Mouse (Mus musculus) frontal cortex, postnatal 36 days (tissue): ENCODE measurements around the gene Gm3072.
"Not testable (repeated sequence)": the region's sequence is repeated elsewhere in the genome, so short reads cannot be mapped to it uniquely, and the experiment has no call there.

ENCODE experiments used
- DNase-seq, 2 experiments: peaks; one replicate each; pipeline ENCODE4 v3.0.0; 2022; ENCODE audit warnings: low spot score in 2 of 2

Gene Gm3072

GRCm38 (mm10) chr14:41624512-41624911, at the start of gene Gm3072:
Gm3072 (minus strand) TSS chr14:41624612.
- not testable (repeated sequence) for DNase-seq

- not testable (repeated sequence) for DNase-seq
Observed at GRCm38 (mm10) chr14:41648176-41648575, 23.8 kb upstream of the Gm3072 start.

GRCm38 (mm10) chr14:41646387-41646786, 22.0 kb upstream of the Gm3072 start, which contains the start of gene Gm3676:
Gm3676 (minus strand) TSS chr14:41646487.
- not testable (repeated sequence) for DNase-seq

GRCm38 (mm10) chr14:41630144-41630543, 5.7 kb upstream of the Gm3072 start:
- not testable (repeated sequence) for DNase-seq

- not testable (repeated sequence) for DNase-seq
Observed at GRCm38 (mm10) chr14:41622535-41622934, 1.9 kb downstream of the Gm3072 start.

DNA sequence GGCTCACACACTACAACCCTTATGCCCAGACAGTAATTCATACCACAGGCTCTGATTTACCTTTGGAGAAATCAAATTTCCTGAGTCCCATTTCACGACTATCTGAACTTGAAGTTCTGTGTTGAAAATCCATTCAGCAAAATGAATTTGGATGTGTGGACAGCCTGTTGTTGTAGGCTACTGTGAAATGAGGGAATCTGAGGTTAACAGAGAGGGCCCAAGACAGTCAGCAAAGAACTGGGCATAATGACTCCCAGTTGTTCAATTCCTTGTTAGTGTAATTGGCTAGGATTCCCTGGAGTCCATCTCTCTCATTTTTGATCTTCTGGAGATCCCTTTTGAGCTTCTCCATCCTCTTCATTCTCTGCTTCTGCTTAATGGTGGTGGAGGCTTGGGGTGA, 13.7 kb downstream of the Gm3072 start:
- peak in 1 of 2 experiments; percentile 7 for DNase-seq

- not testable (repeated sequence) for DNase-seq
Observed at GRCm38 (mm10) chr14:41600935-41601334, 23.5 kb downstream of the Gm3072 start.

DNA sequence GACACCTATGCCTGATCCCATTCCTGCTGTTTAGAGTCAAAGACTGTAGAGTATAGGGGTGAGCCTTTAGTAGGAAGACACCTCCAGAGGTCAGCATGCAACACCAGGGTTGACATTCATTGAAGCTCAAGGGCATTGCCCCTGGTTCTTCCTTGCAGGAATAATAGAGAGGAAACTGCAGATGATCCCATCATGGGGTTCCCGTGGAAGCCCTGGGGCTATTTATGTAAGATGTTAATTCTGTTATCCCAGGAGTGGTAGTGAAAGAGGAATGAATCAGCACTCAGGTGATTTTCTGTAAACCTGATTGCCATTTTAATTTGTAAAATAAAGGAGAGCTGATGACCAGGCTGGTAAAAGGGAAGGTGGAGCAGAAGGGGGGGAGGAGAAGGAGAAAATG, 38.1 kb downstream of the Gm3072 start:
- not testable (repeated sequence) for DNase-seq

DNA sequence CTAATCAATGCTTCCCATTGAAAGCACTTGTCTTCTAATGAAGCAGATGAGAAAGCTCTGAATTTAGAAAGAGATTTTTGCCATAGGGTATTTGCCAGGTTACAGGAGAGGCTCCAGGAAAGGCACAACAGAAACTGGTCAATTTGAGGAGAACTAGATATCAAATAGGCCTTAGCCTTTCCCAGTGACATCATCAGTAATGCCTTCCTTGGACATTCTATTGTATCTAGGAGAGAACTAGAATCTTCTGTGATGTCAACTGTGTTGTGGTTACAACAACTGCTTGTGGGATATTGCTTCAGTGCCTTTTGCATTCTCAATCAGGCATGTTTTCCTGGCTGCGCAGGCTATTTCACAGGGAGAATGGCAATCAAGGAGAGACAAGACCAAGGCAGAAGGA, 51.5 kb downstream of the Gm3072 start, which contains the start of gene 1700049E17Rik2:
TSS of gene 1700049E17Rik2 (plus strand) at position 301 of the 400 bp plus-strand sequence.
- DNase-seq, result not testable (repeated sequence)
